Mouse (Mus musculus) megakaryocyte, embryonic 14.5 days (primary cell): ENCODE data around the gene Klhl31. TPM values are rescaled to one million over a fixed set of nuclear protein-coding genes. Genes with fewer than 3 reads are reported as not detected.

Experiments
- H3K27me3 ChIP-seq: replicated peaks from 2 replicates; pipeline ENCODE3; 2012; ENCODE audit warnings: inconsistent platforms
- H3K36me3 ChIP-seq: replicated peaks from 2 replicates; pipeline ENCODE3; 2012; ENCODE audit warnings: low read length, inconsistent platforms, mixed read lengths
- H3K4me1 ChIP-seq: 2 replicates; pipeline ENCODE4 v1.6.1; 2012; ENCODE audit warnings: inconsistent platforms
- H3K4me3 ChIP-seq: replicated peaks from 2 replicates; pipeline ENCODE3; 2012; ENCODE audit warnings: moderate library complexity, mild to moderate bottlenecking, inconsistent platforms
- H3K9me3 ChIP-seq: 2 replicates; pipeline ENCODE4 v1.6.1; 2012; ENCODE audit warnings: inconsistent platforms
- FLI1 ChIP-seq: IDR thresholded peaks from 2 replicates; pipeline ENCODE4 v1.6.1; 2012; ENCODE audit warnings: low read length, inconsistent platforms, mixed read lengths
- GATA1 ChIP-seq: IDR thresholded peaks from 3 replicates; pipeline ENCODE4 v1.6.1; 2012; ENCODE audit warnings: mixed read lengths, low read length, inconsistent platforms, borderline replicate concordance
- polyA plus RNA-seq: library from polyadenylated mRNA; stranded (reverse); fragments of >175 nt; gene quantifications from 2 replicates; pipeline ENCODE4 v1.2.3, GENCODE M21; 2012; ENCODE audit warnings: low replicate concordance; ENCODE audit not compliant: insufficient read depth

The Klhl31 gene
- polyA plus RNA-seq: not detected in 2 replicates

GRCm38 (mm10) chr9:77636450-77636951, at the start of gene Klhl31:
Gene Klhl31, plus strand, starts transcription at chr9:77636500.
- no peaks in the 10 kb centered on the region for H3K9me3 ChIP-seq
- peaks cover 10% of the 10 kb centered on the region for H3K27me3 ChIP-seq
- H3K4me1 ChIP-seq: no peaks in the 10 kb centered on the region
- TF ChIP-seq GATA1: no peak
- no peak for TF ChIP-seq FLI1
- H3K4me3 ChIP-seq: no peak within 1 kb of the TSS
- H3K36me3 ChIP-seq: no peaks in the 10 kb centered on the region

GRCm38 (mm10) chr9:77586806-77587591, 49.3 kb upstream of the Klhl31 start:
- Histone ChIP-seq H3K27me3 (peaks cover 6% of the 10 kb centered on the region), H3K36me3 (no peaks in the 10 kb centered on the region)

GRCm38 (mm10) chr9:77587616-77588015, 48.7 kb upstream of the Klhl31 start:
- no peaks in the 10 kb centered on the region for H3K4me1 ChIP-seq
- H3K9me3 ChIP-seq: peaks cover 6% of the 10 kb centered on the region; the same call in 1 of the 2 replicates
- no peak overlapping the region for H3K4me3 ChIP-seq
- no peaks in the 10 kb centered on the region for H3K36me3 ChIP-seq
- TF ChIP-seq GATA1: no peak
- no peak for TF ChIP-seq FLI1
- H3K27me3 ChIP-seq: peaks cover 8% of the 10 kb centered on the region

More at GRCm38 (mm10) chr9:77586806-77587591, 49.3 kb upstream of the Klhl31 start:
- peaks cover 6% of the 10 kb centered on the region; the same call in 1 of the 2 replicates for H3K9me3 ChIP-seq
- no peak overlapping the region for H3K4me3 ChIP-seq
- no peaks in the 10 kb centered on the region for H3K4me1 ChIP-seq
- TF ChIP-seq FLI1: no peak
- no peak for TF ChIP-seq GATA1

- no peak overlapping the region for H3K4me3 ChIP-seq
- no peaks in the 10 kb centered on the region for H3K36me3 ChIP-seq
- peaks cover 5% of the 10 kb centered on the region for H3K27me3 ChIP-seq
- H3K9me3 ChIP-seq: peaks cover 6% of the 10 kb centered on the region; the same call in 1 of the 2 replicates
- TF ChIP-seq FLI1: no peak
- TF ChIP-seq GATA1: no peak
- no peaks in the 10 kb centered on the region for H3K4me1 ChIP-seq
Measured at GRCm38 (mm10) chr9:77589496-77589895, 46.8 kb upstream of the Klhl31 start.

GRCm38 (mm10) chr9:77592423-77592822, 43.9 kb upstream of the Klhl31 start:
- Histone ChIP-seq H3K9me3 (no peaks in the 10 kb centered on the region), H3K4me1 (no peaks in the 10 kb centered on the region), H3K4me3 (no peak overlapping the region), H3K27me3 (peaks cover 9% of the 10 kb centered on the region), H3K36me3 (no peaks in the 10 kb centered on the region)
- no peak for TF ChIP-seq FLI1
- TF ChIP-seq GATA1: no peak

- Histone ChIP-seq H3K9me3 (0 out of 2 replicates have a peak, but pooled peaks cover under 1% of the 10 kb centered on the region), H3K4me3 (no peak overlapping the region), H3K36me3 (no peaks in the 10 kb centered on the region), H3K27me3 (peaks cover 11% of the 10 kb centered on the region), H3K4me1 (peaks cover 10% of the 10 kb centered on the region)
- no peak for TF ChIP-seq GATA1
Measured at GRCm38 (mm10) chr9:77595006-77595626, 41.2 kb upstream of the Klhl31 start.

GRCm38 (mm10) chr9:77596355-77596754, 39.9 kb upstream of the Klhl31 start:
- Histone ChIP-seq H3K4me3 (no peak overlapping the region), H3K36me3 (no peaks in the 10 kb centered on the region), H3K9me3 (0 out of 2 replicates have a peak, but pooled peaks cover 3% of the 10 kb centered on the region), H3K27me3 (peaks cover 13% of the 10 kb centered on the region), H3K4me1 (peaks cover 10% of the 10 kb centered on the region)
- TF ChIP-seq FLI1 (no peak), GATA1 (no peak)

GRCm38 (mm10) chr9:77598560-77598959, 37.7 kb upstream of the Klhl31 start:
- no peak for TF ChIP-seq GATA1
- TF ChIP-seq FLI1: no peak
- no peak overlapping the region for H3K4me3 ChIP-seq
- no peaks in the 10 kb centered on the region for H3K36me3 ChIP-seq
- peaks cover 14% of the 10 kb centered on the region for H3K27me3 ChIP-seq
- H3K4me1 ChIP-seq: peaks cover 10% of the 10 kb centered on the region
- 0 out of 2 replicates have a peak, but pooled peaks cover 3% of the 10 kb centered on the region for H3K9me3 ChIP-seq

GRCm38 (mm10) chr9:77602302-77603266, 33.7 kb upstream of the Klhl31 start:
- Histone ChIP-seq H3K4me3 (no peak overlapping the region), H3K9me3 (0 out of 2 replicates have a peak, but pooled peaks cover 3% of the 10 kb centered on the region), H3K27me3 (peaks cover 8% of the 10 kb centered on the region), H3K36me3 (no peaks in the 10 kb centered on the region), H3K4me1 (peaks cover 17% of the 10 kb centered on the region)
- TF ChIP-seq FLI1: no peak
- TF ChIP-seq GATA1: no peak
